Mouse (Mus musculus): ENCODE measurements around the gene Ttk.

Ttk gene

GRCm38 (mm10) chr9:83833811-83834747 lies at the start of gene Ttk:
TSS of gene Ttk (plus strand) at chr9:83834689.
- peak; percentile 93 for DNase-seq (ENCODE audit: low spot score)

- DNase-seq (ENCODE audit: low spot score) = no peak
Measured at GRCm38 (mm10) chr9:83785501-83785900, 49.0 kb upstream of the Ttk start.

GRCm38 (mm10) chr9:83789326-83789725 lies 45.2 kb upstream of the Ttk start:
- DNase-seq (ENCODE audit: low spot score) = no peak

- no peak for DNase-seq (ENCODE audit: low spot score)
Measured at GRCm38 (mm10) chr9:83796875-83797274, 37.6 kb upstream of the Ttk start.

- no peak for DNase-seq (ENCODE audit: low spot score)
Measured at GRCm38 (mm10) chr9:83797898-83798297, 36.6 kb upstream of the Ttk start.

- no peak for DNase-seq (ENCODE audit: low spot score)
Measured at GRCm38 (mm10) chr9:83804341-83804740, 30.1 kb upstream of the Ttk start.

- DNase-seq (ENCODE audit: low spot score) = no peak
Measured at GRCm38 (mm10) chr9:83805164-83805976, 29.1 kb upstream of the Ttk start.

GRCm38 (mm10) chr9:83805977-83806815 lies 28.3 kb upstream of the Ttk start, which contains the start of gene Elovl4:
TSS of gene Elovl4 (minus strand) at chr9:83806277.
- peak; percentile 72 for DNase-seq (ENCODE audit: low spot score)

GRCm38 (mm10) chr9:83807562-83807961 lies 26.9 kb upstream of the Ttk start:
- peak; percentile 60 for DNase-seq (ENCODE audit: low spot score)

- no peak for DNase-seq (ENCODE audit: low spot score)
Measured at GRCm38 (mm10) chr9:83819188-83819587, 15.3 kb upstream of the Ttk start.

- no peak for DNase-seq (ENCODE audit: low spot score)
Measured at GRCm38 (mm10) chr9:83820976-83821375, 13.5 kb upstream of the Ttk start.

GRCm38 (mm10) chr9:83822925-83823324 lies 11.6 kb upstream of the Ttk start:
- no peak for DNase-seq (ENCODE audit: low spot score)

- DNase-seq (ENCODE audit: low spot score) = no peak
Measured at GRCm38 (mm10) chr9:83829896-83830295, 4.6 kb upstream of the Ttk start.

- no peak for DNase-seq (ENCODE audit: low spot score)
Measured at GRCm38 (mm10) chr9:83831152-83831551, 3.3 kb upstream of the Ttk start.

- DNase-seq (ENCODE audit: low spot score) = no peak
Measured at GRCm38 (mm10) chr9:83834748-83835313, 342 bp downstream of the Ttk start.

- DNase-seq (ENCODE audit: low spot score) = no peak
Measured at GRCm38 (mm10) chr9:83852464-83852863, 18.0 kb downstream of the Ttk start.

GRCm38 (mm10) chr9:83865165-83865564 lies 30.7 kb downstream of the Ttk start:
- DNase-seq (ENCODE audit: low spot score) = no peak

- DNase-seq (ENCODE audit: low spot score) = no peak
Measured at GRCm38 (mm10) chr9:83882191-83882590, 47.7 kb downstream of the Ttk start.

GRCm38 (mm10) chr9:83886149-83886548 lies 51.7 kb downstream of the Ttk start:
- DNase-seq (ENCODE audit: low spot score) = no peak

- no peak for DNase-seq (ENCODE audit: low spot score)
Measured at GRCm38 (mm10) chr9:83888214-83888613, 53.7 kb downstream of the Ttk start.

- no peak for DNase-seq (ENCODE audit: low spot score)
Measured at GRCm38 (mm10) chr9:83893073-83893472, 58.6 kb downstream of the Ttk start.
